Mouse (Mus musculus) lung, adult 2 months (tissue): ENCODE measurements at regions not wholly inside any gene's neighbourhood (a gene's known extent, or its start where the extent isn't known, plus 50 kb on each side); places are given as distances from the start of the nearest gene placed in this dataset.

ENCODE experiments used
- CTCF ChIP-seq: fragments of 200-500 bp; IDR thresholded peaks from 2 replicates; pipeline ENCODE4 v1.5.1; 2011; ENCODE audit warnings: mild to moderate bottlenecking, low read length, control low read depth; ENCODE audit not compliant: insufficient read depth
- POLR2A ChIP-seq: fragments of 200-500 bp; IDR thresholded peaks from 2 replicates; pipeline ENCODE4 v1.6.1; 2011; ENCODE audit warnings: low read depth, mild to moderate bottlenecking, control low read depth, low read length, borderline replicate concordance; ENCODE audit errors: extremely low read depth

DNA sequence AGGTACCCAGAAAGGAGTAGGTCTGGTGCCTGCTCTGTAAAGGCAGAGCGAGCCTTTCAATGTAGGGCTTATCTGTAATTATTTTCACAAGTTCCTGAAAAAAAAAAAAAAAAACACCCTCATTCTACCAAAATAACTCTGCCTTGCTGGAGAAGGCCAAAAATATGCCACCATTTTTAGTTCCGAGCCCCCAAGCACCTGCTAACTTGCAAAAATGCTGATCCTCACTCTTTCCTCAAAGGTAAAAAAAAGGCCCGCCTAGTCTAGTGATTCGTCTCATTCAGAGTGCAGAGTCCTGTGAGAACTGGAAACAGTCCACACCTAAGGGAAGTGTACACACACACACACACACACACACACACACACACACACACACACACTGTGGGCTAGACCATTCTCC is 143.7 kb upstream of the Dyrk2 start:
- TF ChIP-seq CTCF (no peak), POLR2A (no peak)
